Mouse (Mus musculus) limb, embryonic 14.5 days (tissue): ENCODE data around the gene Myt1l. TPM values are rescaled to one million over a fixed set of nuclear protein-coding genes. Genes with fewer than 3 reads are reported as not detected.

ENCODE experiments used
- ATAC-seq: fragments of 200-750 bp; cut with Nextera tagmentation; 2 replicates; pipeline ENCODE4 v1.8.0; 2017; ENCODE audit warnings: low read depth, moderate number of reproducible peaks, moderate TSS enrichment; ENCODE audit not compliant: low FRiP score
- DNase-seq: peaks from one replicate; pipeline ENCODE4 v3.0.0-alpha.2; 2015; ENCODE audit warnings: low spot score
- H3K27ac ChIP-seq: fragments of 300-500 bp; sonication (generic); replicated peaks from 2 replicates; pipeline ENCODE4 v1.5.1; 2014; ENCODE audit warnings: low read depth, mild to moderate bottlenecking, low read length, moderate library complexity, mixed read lengths
- H3K27me3 ChIP-seq: fragments of 300-500 bp; sonication (generic); 2 replicates; pipeline ENCODE4 v1.6.1; 2014; ENCODE audit warnings: low read length, mixed read lengths; ENCODE audit not compliant: control insufficient read depth, insufficient read depth
- H3K36me3 ChIP-seq: fragments of 300-500 bp; sonication (generic); 2 replicates; pipeline ENCODE4 v1.6.1; 2014; ENCODE audit warnings: mild to moderate bottlenecking, low read length, moderate library complexity, mixed read lengths; ENCODE audit not compliant: control insufficient read depth, insufficient read depth
- H3K4me1 ChIP-seq: fragments of 300-500 bp; sonication (generic); 2 replicates; pipeline ENCODE4 v1.6.1; 2014; ENCODE audit warnings: antibody characterized with exemption, low read length, mixed read lengths; ENCODE audit not compliant: control insufficient read depth, insufficient read depth
- H3K4me2 ChIP-seq: fragments of 300-500 bp; sonication (generic); replicated peaks from 2 replicates; pipeline ENCODE4 v1.6.1; 2014; ENCODE audit warnings: low read depth, mild to moderate bottlenecking, low read length, moderate library complexity; ENCODE audit not compliant: severe bottlenecking
- H3K4me3 ChIP-seq: fragments of 300-500 bp; sonication (generic); replicated peaks from 2 replicates; pipeline ENCODE4 v1.5.1; 2014; ENCODE audit warnings: low read length
- H3K9ac ChIP-seq: fragments of 300-500 bp; sonication (generic); 2 replicates; pipeline ENCODE4 v1.6.1; 2014; ENCODE audit warnings: mild to moderate bottlenecking, low read depth, low read length, moderate library complexity; ENCODE audit not compliant: severe bottlenecking
- H3K9me3 ChIP-seq: fragments of 300-500 bp; sonication (generic); 2 replicates; pipeline ENCODE4 v1.6.1; 2016; ENCODE audit warnings: low read length; ENCODE audit not compliant: control insufficient read depth
- POLR2A ChIP-seq: fragments of 200-500 bp; IDR thresholded peaks from 2 replicates; pipeline ENCODE4 v1.8.0; 2012; ENCODE audit warnings: inconsistent platforms, mild to moderate bottlenecking, moderate library complexity, borderline replicate concordance; ENCODE audit not compliant: insufficient read depth, insufficient read length; ENCODE audit errors: extremely low read depth
- WGBS: fragments of 180-500 bp; shearing (Covaris S2); extraction: QIAGEN DNeasy Blood & Tissue Kit; methylation state at CpG from one replicate; pipeline ENCODE4 v1.1.7; 2014; 5-methylcytosine and 5-hydroxymethylcytosine counted together
- polyA plus RNA-seq, 2 experiments: library from polyadenylated mRNA; depleted of rRNA in 1 of 2; stranded (reverse) in 1 of 2; unstranded in 1 of 2; fragments of >200 nt; fragmentation: Nextera tagmentation in 1 of 2; extraction: Ambion mirVana in 1 of 2; gene quantifications; 2 replicates each; pipeline versions ENCODE4 v1.2.1 to v1.2.3; 2012 to 2014

The Myt1l gene
- polyA plus RNA-seq, 2 experiments = 0.18 TPM; not detected in 1

- H3K36me3 ChIP-seq = no peaks in the 10 kb centered on the region
- DNase-seq (no peak), ATAC-seq (no peak)
- no peak overlapping the region for H3K4me2 ChIP-seq
- H3K9me3 ChIP-seq = no peaks in the 10 kb centered on the region
- 84% methylated on average over 7 of the region's 7 CpGs for WGBS
- no peaks in the 10 kb centered on the region for H3K4me1 ChIP-seq
- peaks cover 44% of the 10 kb centered on the region for H3K27me3 ChIP-seq
- H3K4me3 ChIP-seq = no peak overlapping the region
- H3K27ac ChIP-seq = no peak overlapping the region
- no peak for TF ChIP-seq POLR2A
- no peak overlapping the region for H3K9ac ChIP-seq
Measured at GRCm38 (mm10) chr12:29530823-29531222, 2.6 kb downstream of the Myt1l start.

- no peak overlapping the region for H3K4me2 ChIP-seq
- no peaks in the 10 kb centered on the region for H3K36me3 ChIP-seq
- H3K27ac ChIP-seq = no peak overlapping the region
- H3K9ac ChIP-seq = no peak overlapping the region
- no peak for DNase-seq
- no peaks in the 10 kb centered on the region for H3K4me1 ChIP-seq
- H3K9me3 ChIP-seq = no peaks in the 10 kb centered on the region
- peaks cover 50% of the 10 kb centered on the region for H3K27me3 ChIP-seq
- TF ChIP-seq POLR2A = no peak
- 21% methylated on average over 14 of the region's 14 CpGs for WGBS
- ATAC-seq = no peak
- no peak overlapping the region for H3K4me3 ChIP-seq
Measured at GRCm38 (mm10) chr12:29533071-29533876, 5.1 kb downstream of the Myt1l start.

- no peak for TF ChIP-seq POLR2A
- H3K4me2 ChIP-seq = peak overlapping the region; percentile 19; the same call in 1 of the 2 replicates
Measured at GRCm38 (mm10) chr12:29534326-29534725, 6.1 kb downstream of the Myt1l start.

GRCm38 (mm10) chr12:29534761-29535300 is 6.6 kb downstream of the Myt1l start:
- H3K4me3 ChIP-seq = peak overlapping the region; percentile 10
- no peak for TF ChIP-seq POLR2A

More at GRCm38 (mm10) chr12:29534326-29534725, 6.1 kb downstream of the Myt1l start:
- H3K9ac ChIP-seq = no peak overlapping the region
- H3K4me1 ChIP-seq = no peaks in the 10 kb centered on the region
- DNase-seq (no peak), ATAC-seq (no peak)
- H3K36me3 ChIP-seq = no peaks in the 10 kb centered on the region
- no peak overlapping the region for H3K27ac ChIP-seq
- H3K9me3 ChIP-seq = no peaks in the 10 kb centered on the region
- peaks cover 44% of the 10 kb centered on the region for H3K27me3 ChIP-seq
- peak overlapping the region; percentile 10 for H3K4me3 ChIP-seq
- 5% methylated on average over 6 of the region's 6 CpGs for WGBS

GRCm38 (mm10) chr12:29537916-29538315 is 9.7 kb downstream of the Myt1l start:
- peaks cover 37% of the 10 kb centered on the region for H3K27me3 ChIP-seq
- WGBS = 46% methylated on average over 5 of the region's 5 CpGs

More at GRCm38 (mm10) chr12:29534761-29535300, 6.6 kb downstream of the Myt1l start:
- H3K27ac ChIP-seq = no peak overlapping the region
- H3K36me3 ChIP-seq = no peaks in the 10 kb centered on the region
- DNase-seq = no peak
- H3K4me2 ChIP-seq = peak overlapping the region; percentile 19; the same call in 1 of the 2 replicates
- H3K4me1 ChIP-seq = no peaks in the 10 kb centered on the region
- 1% methylated on average over 23 of the region's 25 CpGs for WGBS
- no peak overlapping the region for H3K9ac ChIP-seq
- ATAC-seq = no peak
- peaks cover 43% of the 10 kb centered on the region for H3K27me3 ChIP-seq
- H3K9me3 ChIP-seq = no peaks in the 10 kb centered on the region

More at GRCm38 (mm10) chr12:29537916-29538315, 9.7 kb downstream of the Myt1l start:
- H3K4me3 ChIP-seq = no peak overlapping the region
- no peaks in the 10 kb centered on the region for H3K4me1 ChIP-seq
- no peaks in the 10 kb centered on the region for H3K36me3 ChIP-seq
- no peak overlapping the region for H3K9ac ChIP-seq
- no peak overlapping the region for H3K27ac ChIP-seq
- no peaks in the 10 kb centered on the region for H3K9me3 ChIP-seq
- no peak for TF ChIP-seq POLR2A
- no peak for DNase-seq
- no peak overlapping the region for H3K4me2 ChIP-seq
- ATAC-seq = no peak
